Mouse (Mus musculus): Measurements from ENCODE around the gene Grip1.

- TF ChIP-seq POLR2A (IDR thresholded peaks at IDR 0.05; ENCODE audit: low read depth, low read length), result no peak
- no peak for TF ChIP-seq CTCF (IDR thresholded peaks at IDR 0.05; ENCODE audit: extremely low read depth, insufficient read length, insufficient replicate concordance, low read depth, low read length)
Measured at GRCm38 (mm10) chr10:119721887-119722286, 268.3 kb downstream of the Grip1 start.
